In the genomic region with DNA sequence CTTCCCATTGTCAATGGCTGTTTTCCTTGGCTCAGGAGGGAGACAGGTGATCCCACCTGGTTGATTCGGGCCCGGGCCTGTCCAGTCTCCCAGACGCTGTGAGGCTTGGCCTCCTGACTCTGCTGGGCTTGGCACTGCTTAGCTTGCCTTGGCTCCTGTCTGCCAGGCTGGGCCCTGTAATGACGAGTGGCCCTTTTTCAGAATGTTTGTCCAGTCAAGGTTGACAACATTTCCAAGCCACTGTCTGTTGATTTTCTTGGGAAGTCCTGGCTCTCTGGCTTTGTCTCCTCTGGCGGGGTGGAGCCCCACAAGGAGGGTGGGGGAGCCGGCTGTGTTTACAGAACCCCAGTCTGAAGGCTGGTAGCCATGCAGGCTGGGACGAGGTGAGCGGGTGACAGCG, we compare ENCODE assay signal across 15 mouse cellular contexts. TPM values are rescaled to one million over a fixed set of nuclear protein-coding genes. Genes with fewer than 3 reads are reported as not detected.
A peak's percentile ranks its signal among the peaks of the same experiment; 100 is the strongest.
DNase-seq lines count a peak whose midpoint lies in the region; ATAC-seq lines count a peak whose summit lies in the region.
"Had no signal": no experiment of that assay in that cellular context is flagged by ENCODE, and none has a peak within 500 bp of the region (broad histone marks: within the 10 kb centered on the region; RNA-seq: fewer than 3 reads in every experiment).

No protein-coding gene starts in this region.

- H3K27ac ChIP-seq in kidney, embryonic 14.5 days (ENCODE audit: low read depth, low read length) = peak overlapping the region; percentile 3; the same call in 1 of the 2 replicates
- no peak overlapping the region for H3K27ac ChIP-seq in forebrain, embryonic 15.5 days (replicated peaks)
- H3K27ac ChIP-seq: gastrocnemius, adult 2 months; hindbrain, embryonic 15.5 days; layer of hippocampus, adult 2 months; liver, embryonic 13.5 days had no signal

- H3K9me3 ChIP-seq in kidney, embryonic 14.5 days (ENCODE audit: control insufficient read depth, low read length) = no peaks in the 10 kb centered on the region
- H3K9me3 ChIP-seq in forebrain, embryonic 15.5 days = no peaks in the 10 kb centered on the region
- H3K9me3 ChIP-seq: hindbrain, embryonic 15.5 days; liver, embryonic 13.5 days had no signal

- DNase-seq in kidney, postnatal 36 days = no peak
- peak; percentile 56 to 63 for DNase-seq in cerebellum, adult 18-20 months
- DNase-seq in cerebellum, postnatal 14 days = peak; percentile 48 to 64
- DNase-seq in lung, postnatal 4 days = peak; percentile 20 to 40
- no peak for DNase-seq in right cerebral cortex, postnatal 4 days
- DNase-seq: gastrocnemius, adult 2 months; kidney, adult 18-20 months; liver, embryonic 13.5 days; thymus, postnatal 14 days had no signal

- no peaks in the 10 kb centered on the region for H3K36me3 ChIP-seq in kidney, embryonic 14.5 days (ENCODE audit: control insufficient read depth, insufficient read depth, low read length)
- no peaks in the 10 kb centered on the region for H3K36me3 ChIP-seq in forebrain, embryonic 15.5 days
- H3K36me3 ChIP-seq: hindbrain, embryonic 15.5 days; liver, embryonic 13.5 days had no signal

- no peaks in the 10 kb centered on the region for H3K27me3 ChIP-seq in kidney, embryonic 14.5 days (ENCODE audit: control insufficient read depth, insufficient read depth, low read length)
- no peaks in the 10 kb centered on the region for H3K27me3 ChIP-seq in forebrain, embryonic 15.5 days
- H3K27me3 ChIP-seq: hindbrain, embryonic 15.5 days had no signal

- H3K4me1 ChIP-seq in kidney, embryonic 14.5 days (ENCODE audit: control insufficient read depth, insufficient read depth, low read length) = peaks cover 6% of the 10 kb centered on the region; the same call in 1 of the 2 replicates
- H3K4me1 ChIP-seq in forebrain, embryonic 15.5 days = peaks cover 9% of the 10 kb centered on the region

- no peak overlapping the region for H3K9ac ChIP-seq in kidney, embryonic 14.5 days (ENCODE audit: low read depth, low read length)
- no peak overlapping the region for H3K9ac ChIP-seq in forebrain, embryonic 15.5 days (replicated peaks)
- H3K9ac ChIP-seq: hindbrain, embryonic 15.5 days; liver, embryonic 13.5 days had no signal

- no peak for ATAC-seq in kidney, embryonic 14.5 days (ENCODE audit: low FRiP score, low TSS enrichment)
- no peak for ATAC-seq in forebrain, embryonic 15.5 days (replicated peaks)
- ATAC-seq: CD4-positive, CD25-positive, alpha-beta regulatory T cell, adult 4 months had no signal

- H3K4me2 ChIP-seq in kidney, embryonic 14.5 days (replicated peaks; ENCODE audit: low read depth, low read length) = no peak overlapping the region
- H3K4me2 ChIP-seq in forebrain, embryonic 15.5 days (replicated peaks) = no peak overlapping the region
- H3K4me2 ChIP-seq: hindbrain, embryonic 15.5 days; liver, embryonic 13.5 days; midbrain, embryonic 11.5 days had no signal

- WGBS in kidney, embryonic 14.5 days = 53% methylated on average over 9 of the region's 9 CpGs
- 82% methylated on average over 9 of the region's 9 CpGs for WGBS in forebrain, embryonic 15.5 days

- H3K4me3 ChIP-seq in kidney, embryonic 14.5 days (ENCODE audit: low read length) = no peak overlapping the region
- H3K4me3 ChIP-seq in forebrain, embryonic 15.5 days = no peak overlapping the region
- H3K4me3 ChIP-seq: gastrocnemius, adult 2 months; hindbrain, embryonic 15.5 days; layer of hippocampus, adult 2 months; liver, embryonic 13.5 days had no signal

RNA-seq across cellular contexts. Expression of a gene that starts 49.2 kb away (rescaled TPM):
- 7.0 and 10.4 TPM in 2 replicates for polyA plus RNA-seq in kidney, embryonic 14.5 days (2014; fragmentation: Nextera tagmentation; extraction: Ambion mirVana)
- 2.8 TPM in 2 replicates for polyA plus RNA-seq in forebrain, embryonic 15.5 days (2015; fragmentation: Nextera tagmentation; extraction: Ambion mirVana)

Comparison
In these comparisons a context has a peak if more than half of its experiments do, and no peak if none do; other contexts are left out.
1. DNase-seq: peak in cerebellum, adult 18-20 months (2 of 2), cerebellum, postnatal 14 days (2 of 2) and lung, postnatal 4 days (2 of 2); none in kidney, postnatal 36 days (0 of 2) and right cerebral cortex, postnatal 4 days (single experiment).